Mouse (Mus musculus): Measurements from ENCODE around the gene Msi1.
"Not testable (repeated sequence)": the region's sequence is repeated elsewhere in the genome, so short reads cannot be mapped to it uniquely, and the experiment has no call there.

The Msi1 gene

GRCm38 (mm10) chr5:115489699-115490637 is 60.6 kb downstream of the Msi1 start:
- DNase-seq (ENCODE audit: low spot score), result peak; percentile 77

DNA sequence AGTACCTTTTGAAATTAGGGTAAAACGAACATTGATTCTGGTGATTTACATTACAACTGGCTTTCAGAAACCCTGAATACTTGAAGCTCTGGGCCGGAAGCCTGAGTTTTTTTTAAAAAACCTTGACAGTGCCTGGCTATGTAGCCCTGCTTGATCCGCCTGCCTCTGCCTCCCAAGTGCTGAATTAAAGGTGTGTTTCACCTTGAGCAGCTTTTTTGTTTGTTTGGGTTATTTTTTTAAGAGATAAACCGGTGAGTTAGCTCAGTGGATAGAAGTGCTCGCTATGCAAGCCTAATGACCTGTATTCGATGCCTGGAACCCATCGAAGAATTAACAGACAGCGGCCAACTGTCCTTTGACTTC is 61.2 kb downstream of the Msi1 start:
- no peak for DNase-seq (ENCODE audit: low spot score)

DNA sequence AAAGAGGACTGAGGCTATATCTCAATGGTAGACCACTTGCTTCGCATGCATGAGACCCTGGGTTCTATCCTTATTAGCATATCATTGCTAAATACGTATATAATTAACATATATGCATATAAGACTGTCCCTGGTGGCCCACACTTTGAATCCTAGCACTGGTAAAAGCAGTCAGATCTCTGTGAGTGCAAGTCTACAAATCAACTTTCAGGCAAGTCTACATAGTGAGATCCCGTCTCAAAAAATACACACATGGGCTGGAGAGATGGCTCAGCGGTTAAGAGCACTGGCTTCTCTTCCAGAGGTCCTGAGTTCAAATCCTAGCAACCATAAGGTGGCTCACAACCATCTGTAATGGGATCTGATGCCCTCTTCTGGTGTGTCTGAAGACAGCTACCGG is 61.7 kb downstream of the Msi1 start:
- no peak for DNase-seq (ENCODE audit: low spot score)

- DNase-seq (ENCODE audit: low spot score), result no peak
These were observed 62.4 kb downstream of the Msi1 start for GRCm38 (mm10) chr5:115491771-115492322.

- DNase-seq (ENCODE audit: low spot score), result no peak
These were observed 63.4 kb downstream of the Msi1 start for GRCm38 (mm10) chr5:115492711-115493335.

DNA sequence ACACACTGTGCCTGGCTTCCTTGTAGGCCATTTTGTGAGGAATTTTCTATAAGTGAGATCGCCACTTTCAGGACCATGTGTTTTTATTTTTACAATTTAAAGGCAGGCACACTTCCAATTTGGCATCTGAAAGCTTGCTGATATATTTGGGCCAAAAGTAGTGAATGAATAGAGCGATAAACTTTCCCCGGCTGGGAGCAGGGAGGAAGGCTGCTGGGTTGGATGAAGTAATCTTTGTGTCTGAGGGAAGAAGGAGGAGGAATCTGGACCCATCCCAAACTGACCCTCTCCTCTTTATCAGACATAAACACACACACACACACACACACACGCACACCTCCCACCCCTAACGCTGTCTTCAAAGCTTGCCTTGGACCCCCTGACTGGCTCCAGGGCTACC is 64.0 kb downstream of the Msi1 start:
- no peak for DNase-seq (ENCODE audit: low spot score)

DNA sequence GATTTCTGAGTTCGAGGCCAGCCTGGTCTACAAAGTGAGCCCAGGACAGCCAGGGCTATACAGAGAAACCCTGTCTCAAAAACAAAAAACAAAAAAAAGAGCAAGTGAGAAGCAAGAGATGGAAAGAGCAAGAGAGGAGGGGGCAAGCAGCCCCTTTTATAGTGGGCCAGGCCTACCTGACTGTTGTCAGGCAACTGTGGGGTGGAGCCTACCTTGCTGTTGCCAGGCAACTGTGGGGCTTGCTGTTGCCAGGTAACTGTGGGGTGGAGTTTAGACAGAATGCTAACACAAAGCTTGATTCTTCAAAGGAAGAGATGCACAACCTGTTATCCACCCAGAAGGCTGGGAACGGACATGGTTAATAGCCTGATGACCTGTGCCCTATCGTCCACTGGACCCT is 66.2 kb downstream of the Msi1 start:
- not testable (repeated sequence) for DNase-seq (ENCODE audit: low spot score)

DNA sequence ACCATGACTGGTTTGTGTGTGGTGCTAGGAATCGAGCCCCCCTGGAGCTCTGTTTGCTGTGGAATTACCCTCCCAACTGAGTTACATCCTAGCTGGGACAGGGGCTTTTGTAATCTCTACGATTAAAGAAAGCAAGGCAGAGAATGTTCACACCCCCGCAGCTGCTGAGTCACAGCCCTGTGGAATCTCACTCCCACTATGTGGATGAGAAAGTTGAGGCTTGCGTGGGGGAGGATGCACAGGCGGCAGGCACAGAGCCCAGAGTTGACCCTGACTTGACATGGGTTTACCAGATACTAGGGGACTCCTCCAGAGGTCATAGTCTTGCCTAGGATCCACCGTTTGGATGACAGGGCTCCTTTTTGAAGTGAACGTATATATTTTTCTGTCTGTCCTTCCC is 67.6 kb downstream of the Msi1 start:
- no peak for DNase-seq (ENCODE audit: low spot score)

DNA sequence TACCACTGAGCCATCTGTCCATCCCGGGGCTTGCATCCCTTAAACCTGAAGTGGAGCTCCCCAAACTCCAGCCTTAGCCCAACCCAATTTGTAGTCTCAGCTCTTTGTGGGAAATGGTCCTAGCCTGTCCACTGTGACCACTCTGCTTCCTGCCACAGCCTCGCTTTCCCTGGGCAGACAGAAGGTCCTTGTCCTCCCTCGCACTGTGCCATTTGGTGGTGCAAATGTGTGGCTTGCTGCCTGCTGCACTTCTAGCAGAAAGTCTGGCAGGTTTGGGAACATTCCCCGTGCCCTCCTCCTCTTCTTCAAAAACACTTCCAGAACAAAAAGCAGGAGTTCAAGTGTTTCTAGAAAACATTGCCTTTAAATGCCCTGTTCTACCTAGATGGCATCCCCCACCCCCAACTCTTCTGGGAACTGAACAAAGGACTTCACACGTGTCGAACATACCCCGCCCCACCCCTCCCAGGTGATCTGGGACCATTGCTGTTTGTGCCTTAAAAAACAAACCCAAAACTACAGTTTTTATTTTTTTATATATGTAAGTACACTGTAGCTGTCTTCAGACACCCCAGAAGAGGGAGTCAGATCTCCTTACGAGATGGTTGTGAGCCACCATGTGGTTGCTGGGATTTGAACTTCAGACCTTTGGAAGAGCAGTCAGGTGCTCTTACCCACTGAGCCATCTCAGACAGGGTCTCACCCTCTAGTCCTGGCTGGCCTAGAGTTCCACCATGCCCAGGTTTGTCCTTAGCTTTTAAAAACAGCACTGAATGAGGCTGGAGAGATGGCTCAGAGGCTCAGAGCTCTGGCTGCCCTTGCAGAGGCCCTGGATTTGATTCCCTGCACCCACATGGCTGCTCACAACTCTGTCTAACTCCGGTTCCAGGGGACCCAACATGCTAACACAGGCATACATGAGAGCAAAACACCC is 69.2 kb downstream of the Msi1 start:
- DNase-seq (ENCODE audit: low spot score), result no peak

- DNase-seq (ENCODE audit: low spot score), result no peak
These were observed 71.1 kb downstream of the Msi1 start for GRCm38 (mm10) chr5:115500383-115500935.

- no peak for DNase-seq (ENCODE audit: low spot score)
These were observed 73.6 kb downstream of the Msi1 start for GRCm38 (mm10) chr5:115503035-115503434.

Data from layer of hippocampus, adult 9-10 months (tissue).